Mouse (Mus musculus): ENCODE results near the gene Efnb2.

Efnb2 gene

GRCm38 (mm10) chr8:8656578-8657441 is 4.2 kb downstream of the Efnb2 start:
- in situ Hi-C loops (cut with MboI, MseI), result loop anchor here in 1 of 2 experiments (10.0 kb wide), 1 partner anchor 492 kb away; no protein-coding TSS in a partner anchor

DNA sequence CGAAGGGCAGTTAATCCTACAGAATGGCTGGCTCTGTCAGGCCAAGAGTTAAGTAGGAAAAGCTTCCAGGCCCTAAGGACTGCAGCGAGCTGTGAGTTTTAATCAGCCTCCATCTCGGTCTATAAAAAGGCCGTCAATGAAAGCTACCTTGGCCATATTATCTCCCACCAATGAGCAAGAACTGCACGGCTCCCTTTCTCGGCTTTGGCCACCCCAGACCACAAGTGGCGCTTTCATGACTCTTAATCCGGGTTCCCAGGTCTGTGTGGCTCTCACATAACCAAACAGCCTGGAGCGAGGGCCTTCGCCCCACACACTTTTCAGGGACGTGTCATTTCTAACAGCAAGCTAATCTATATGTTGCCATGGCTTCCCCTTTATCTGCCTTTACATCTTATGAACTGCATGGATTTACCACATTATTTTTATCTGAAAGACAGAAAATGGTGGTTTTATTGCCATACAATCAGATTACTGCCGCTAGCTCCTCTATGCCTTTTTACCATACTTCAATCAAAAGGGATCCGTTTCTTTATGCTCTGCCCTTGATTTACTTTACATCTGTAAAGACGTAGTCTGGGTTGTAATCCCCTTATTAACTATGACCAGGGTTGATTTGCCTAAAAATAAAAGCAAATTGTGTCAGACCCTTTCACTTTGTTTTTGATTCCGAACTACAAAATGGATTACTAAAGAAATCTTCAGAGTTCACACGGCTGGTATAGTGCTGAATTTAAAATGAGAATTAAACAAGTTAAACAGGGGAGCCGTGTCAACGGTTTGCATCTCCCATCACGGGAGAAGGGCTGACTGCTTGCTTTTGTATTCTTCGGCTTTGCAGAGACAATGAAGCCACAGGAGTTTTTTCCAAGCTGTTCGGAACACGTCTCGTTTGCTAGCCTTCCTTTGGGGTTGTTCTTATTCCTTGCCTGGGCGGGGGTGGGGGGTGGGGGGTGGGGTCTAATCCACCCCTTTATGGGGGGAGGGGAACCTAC is 5.4 kb downstream of the Efnb2 start:
- in situ Hi-C loops (cut with MboI, MseI), result loop anchor here in 1 of 2 experiments (10.0 kb wide), 1 partner anchor 491 kb away; no protein-coding TSS in a partner anchor

DNA sequence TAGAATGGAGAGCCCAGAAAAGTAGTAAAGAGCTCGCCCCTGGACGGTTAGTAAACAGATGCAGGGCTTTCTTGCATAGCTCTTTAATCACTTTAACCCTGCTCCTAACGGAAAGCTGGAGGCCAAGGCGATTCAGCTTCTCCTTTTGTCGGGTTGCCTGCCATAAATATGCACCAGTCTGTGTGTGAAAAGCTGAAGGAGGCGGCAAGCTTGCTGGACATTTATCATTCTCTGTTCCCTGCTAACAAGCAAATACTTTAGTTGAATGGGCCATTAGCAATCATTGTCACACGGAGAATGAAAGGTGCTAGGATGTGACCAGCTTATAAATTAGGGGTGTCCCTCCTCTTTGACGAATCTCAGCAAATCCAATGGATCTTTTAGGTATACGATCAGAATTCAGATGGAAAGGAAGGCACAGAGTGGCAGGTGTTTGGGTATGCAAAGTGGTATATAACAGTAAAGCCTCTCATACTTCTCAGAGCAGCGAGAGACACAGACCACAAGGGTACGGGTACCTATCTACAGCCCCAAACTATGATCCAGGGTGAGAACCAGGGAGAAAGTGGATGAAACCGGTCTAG is 7.0 kb downstream of the Efnb2 start:
- in situ Hi-C loops (cut with MboI, MseI), result loop anchor here in 1 of 2 experiments (10.0 kb wide), 1 partner anchor 489 kb away; no protein-coding TSS in a partner anchor

- in situ Hi-C loops (cut with MboI, MseI), result loop anchor here in 1 of 2 experiments (10.0 kb wide), 1 partner anchor 489 kb away; no protein-coding TSS in a partner anchor
Measured at GRCm38 (mm10) chr8:8653343-8653742, 7.7 kb downstream of the Efnb2 start.

DNA sequence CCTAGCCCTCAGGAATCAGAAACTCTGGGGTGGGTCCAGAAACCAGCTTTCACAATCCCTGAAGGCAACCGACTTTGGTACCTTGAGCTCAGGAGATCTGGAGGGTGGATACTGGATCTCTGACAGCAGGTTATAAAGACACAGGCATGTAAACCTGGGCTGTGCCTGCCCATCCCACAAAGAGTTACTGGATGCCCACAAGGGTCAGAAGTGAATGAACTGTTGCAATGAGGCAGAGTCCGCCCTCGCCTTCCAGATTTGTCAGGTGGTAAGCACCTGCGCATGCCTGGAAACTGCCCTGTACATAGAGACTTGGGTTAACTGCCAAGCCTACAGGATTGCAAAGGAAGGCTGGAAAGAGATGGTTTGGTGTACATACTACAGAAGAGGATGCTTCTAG is 8.7 kb downstream of the Efnb2 start:
- in situ Hi-C loops (cut with MboI, MseI), result loop anchor here in 1 of 2 experiments (10.0 kb wide), 1 partner anchor 488 kb away; no protein-coding TSS in a partner anchor

DNA sequence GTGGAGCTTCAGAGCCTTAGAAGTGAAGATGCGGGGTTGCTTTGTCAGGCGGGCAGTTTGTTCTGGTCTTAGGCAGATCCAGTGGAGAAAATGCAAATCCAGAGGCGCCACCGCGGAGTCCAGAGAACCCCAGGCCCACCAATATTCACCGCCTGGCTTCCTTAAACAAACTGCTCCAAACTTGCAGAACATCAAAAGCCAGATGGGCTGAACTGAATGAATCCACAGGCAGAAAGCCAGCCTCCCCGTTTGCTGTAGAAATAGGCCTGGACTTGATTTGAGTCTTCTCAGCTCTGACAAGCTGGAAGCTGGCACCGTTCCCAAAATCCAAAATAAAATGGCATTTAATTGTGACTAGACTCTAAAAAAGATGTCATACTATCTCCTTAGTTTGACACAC is 11.1 kb downstream of the Efnb2 start:
- in situ Hi-C loops (cut with MboI, MseI), result loop anchor here in 1 of 2 experiments (10.0 kb wide), 1 partner anchor 485 kb away; no protein-coding TSS in a partner anchor

- in situ Hi-C loops (cut with MboI, MseI), result no loop called here
Measured at GRCm38 (mm10) chr8:8649536-8649935, 11.5 kb downstream of the Efnb2 start.

GRCm38 (mm10) chr8:8648686-8649085 is 12.4 kb downstream of the Efnb2 start:
- in situ Hi-C loops (cut with MboI, MseI), result no loop called here

DNA sequence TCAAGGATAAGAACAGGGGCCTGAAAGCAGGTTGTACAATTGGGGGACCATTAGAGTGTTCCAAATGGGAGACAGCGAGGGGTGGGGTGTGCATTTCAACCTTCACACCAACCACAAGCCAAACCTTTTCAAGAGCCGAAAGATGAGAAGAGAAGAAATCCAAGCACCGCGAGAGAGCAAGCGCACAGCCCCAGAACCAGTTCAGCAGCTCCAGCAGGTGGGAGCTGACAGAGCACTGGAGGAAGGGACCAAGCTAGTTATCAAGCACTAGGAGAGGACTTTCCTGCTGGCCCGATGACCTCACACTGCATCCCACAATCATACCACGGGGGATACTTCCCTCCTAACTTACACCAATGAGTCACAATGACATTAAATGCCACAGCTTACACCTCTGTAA is 13.2 kb downstream of the Efnb2 start:
- in situ Hi-C loops (cut with MboI, MseI), result no loop called here

GRCm38 (mm10) chr8:8647319-8647718 is 13.7 kb downstream of the Efnb2 start:
- in situ Hi-C loops (cut with MboI, MseI), result no loop called here

GRCm38 (mm10) chr8:8644160-8644915 is 16.7 kb downstream of the Efnb2 start:
- in situ Hi-C loops (cut with MboI, MseI), result no loop called here

DNA sequence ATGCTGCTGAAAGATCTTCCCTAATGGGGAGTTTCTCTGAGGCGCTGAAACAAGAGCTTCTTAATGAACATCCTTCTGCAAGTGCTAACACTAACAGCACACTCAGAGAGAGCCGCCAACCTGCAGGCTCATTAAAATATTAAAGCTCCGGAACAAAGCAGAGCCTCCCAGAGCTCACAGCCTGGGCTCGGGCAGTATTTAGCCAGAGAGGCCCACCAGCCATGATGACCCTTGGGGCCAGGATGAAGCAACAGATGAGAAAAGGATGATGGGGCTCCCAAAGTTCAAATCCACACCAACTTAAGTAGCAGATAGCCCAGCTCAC is 20.8 kb downstream of the Efnb2 start:
- in situ Hi-C loops (cut with MboI, MseI), result no loop called here

DNA sequence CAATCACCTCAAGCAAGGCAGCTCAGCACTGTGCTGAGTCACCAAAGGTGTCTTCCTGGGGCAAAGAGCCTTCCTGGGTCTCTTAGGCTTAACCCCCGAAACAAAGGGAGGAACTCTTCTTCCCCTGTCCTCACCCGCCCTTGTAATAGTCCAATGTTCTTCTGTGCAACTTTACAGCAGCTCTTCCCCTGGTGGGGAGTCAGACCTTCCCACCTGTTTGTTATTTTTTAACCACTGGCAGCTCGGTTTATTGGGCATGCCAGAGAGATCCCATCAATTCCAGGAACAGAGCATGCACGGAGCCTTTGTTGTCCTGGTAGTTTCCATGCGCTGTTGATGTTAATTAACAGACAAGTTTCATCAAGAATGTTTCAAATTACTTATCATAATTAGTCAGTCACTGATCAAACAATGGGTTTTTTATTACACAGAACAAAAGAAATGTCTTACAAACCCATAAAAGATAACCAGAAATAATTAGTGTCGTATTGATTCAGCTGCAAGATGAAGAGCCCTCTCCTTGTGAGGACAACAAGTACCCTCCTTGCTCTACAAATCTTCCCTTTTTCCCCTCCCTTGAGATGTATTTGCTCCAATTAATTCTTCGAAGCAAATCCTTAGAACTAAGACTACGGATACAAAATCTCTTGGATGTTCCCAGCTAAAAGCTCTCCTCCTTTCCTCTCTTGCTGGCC is 21.3 kb downstream of the Efnb2 start:
- in situ Hi-C loops (cut with MboI, MseI), result no loop called here

GRCm38 (mm10) chr8:8631394-8631793 is 29.6 kb downstream of the Efnb2 start:
- in situ Hi-C loops (cut with MboI, MseI), result no loop called here

GRCm38 (mm10) chr8:8624017-8624416 is 37.0 kb downstream of the Efnb2 start:
- in situ Hi-C loops (cut with MboI, MseI), result no loop called here

- in situ Hi-C loops (cut with MboI, MseI), result no loop called here
Measured at GRCm38 (mm10) chr8:8623486-8623885, 37.6 kb downstream of the Efnb2 start.

DNA sequence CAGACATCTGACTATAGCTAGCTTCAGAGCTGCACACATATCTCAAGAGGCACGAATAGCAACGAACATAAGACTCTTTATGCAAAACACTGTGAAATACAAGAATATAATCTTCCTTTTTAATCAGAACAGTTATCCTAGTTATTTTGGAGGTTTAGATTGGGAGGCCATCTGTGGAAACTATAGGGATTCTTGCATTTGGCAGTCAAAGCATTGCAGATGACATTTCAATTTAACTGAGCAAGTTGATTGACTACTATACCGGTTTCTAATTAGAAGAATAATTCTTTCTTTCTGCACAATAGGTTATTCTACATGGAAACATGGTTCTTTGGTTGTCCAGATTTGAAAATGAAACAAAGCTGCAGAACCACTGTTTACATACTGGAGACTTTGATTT is 38.6 kb downstream of the Efnb2 start:
- in situ Hi-C loops (cut with MboI, MseI), result no loop called here

- in situ Hi-C loops (cut with MboI, MseI), result no loop called here
Measured at GRCm38 (mm10) chr8:8622031-8622430, 39.0 kb downstream of the Efnb2 start.

GRCm38 (mm10) chr8:8621236-8621917 is 39.7 kb downstream of the Efnb2 start:
- in situ Hi-C loops (cut with MboI, MseI), result no loop called here

DNA sequence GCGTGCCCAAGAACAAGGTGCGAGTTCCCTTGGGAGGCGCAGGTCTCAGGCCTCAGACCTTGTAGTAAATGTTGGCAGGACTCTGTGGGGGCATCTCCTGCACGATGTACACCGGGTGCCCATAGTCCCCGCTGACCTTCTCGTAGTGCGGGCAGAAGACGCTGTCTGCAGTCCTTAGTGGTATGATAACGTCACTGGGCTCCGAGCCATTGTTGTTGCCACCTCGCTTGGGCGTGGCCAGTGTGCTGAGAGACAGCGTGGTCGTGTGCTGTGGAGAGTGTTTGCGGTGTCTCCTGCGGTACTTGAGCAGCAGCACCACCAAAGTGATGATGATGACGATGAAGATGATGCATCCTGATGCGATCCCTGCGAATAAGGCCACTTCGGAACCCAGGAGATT is 40.5 kb downstream of the Efnb2 start:
- in situ Hi-C loops (cut with MboI, MseI), result no loop called here
